Mouse (Mus musculus) kidney, postnatal 4 days (tissue): Measurements from ENCODE around the gene Slc4a1.

Source experiments
- DNase-seq, 2 experiments: peaks; one replicate each; pipeline ENCODE4 v3.0.0; 2021; ENCODE audit warnings: mixed read lengths in 2 of 2

The Slc4a1 gene

DNA sequence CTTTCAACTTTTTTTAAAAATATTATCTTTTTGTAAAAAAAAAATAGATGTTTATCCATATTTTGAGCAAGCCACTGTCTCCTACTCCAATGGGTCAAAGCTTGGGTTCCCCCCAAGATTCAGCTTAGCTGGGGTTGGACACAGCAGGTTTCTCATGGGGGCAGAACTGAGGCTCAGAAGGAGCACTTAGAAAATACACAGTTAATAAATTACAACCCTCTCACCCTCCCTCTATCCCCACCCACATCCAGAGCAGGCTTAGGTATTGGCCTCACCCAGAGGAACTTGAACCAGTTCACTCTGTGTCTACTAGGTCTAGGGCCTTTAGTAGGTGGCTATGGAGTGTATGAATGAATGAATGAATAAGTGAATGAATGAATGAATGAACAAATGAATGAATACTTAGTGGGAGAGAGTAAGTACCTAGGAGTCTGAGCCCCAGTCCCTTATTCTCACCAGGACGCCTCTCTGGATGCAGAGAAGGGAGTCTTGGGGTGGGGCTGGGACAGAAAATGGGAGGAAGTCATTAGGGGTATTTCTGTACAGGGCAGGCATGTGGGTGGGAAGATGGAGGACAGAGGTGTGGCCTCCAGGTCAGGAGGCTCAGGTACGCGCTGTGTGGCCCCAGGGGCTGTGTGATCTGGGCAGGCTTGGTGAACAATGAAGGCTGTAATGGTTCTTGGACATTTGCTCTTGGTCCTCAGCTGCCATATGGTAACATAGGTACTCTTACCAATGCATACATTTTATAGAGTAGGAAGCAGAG is 16.6 kb downstream of the Slc4a1 start:
- no peak for DNase-seq

DNA sequence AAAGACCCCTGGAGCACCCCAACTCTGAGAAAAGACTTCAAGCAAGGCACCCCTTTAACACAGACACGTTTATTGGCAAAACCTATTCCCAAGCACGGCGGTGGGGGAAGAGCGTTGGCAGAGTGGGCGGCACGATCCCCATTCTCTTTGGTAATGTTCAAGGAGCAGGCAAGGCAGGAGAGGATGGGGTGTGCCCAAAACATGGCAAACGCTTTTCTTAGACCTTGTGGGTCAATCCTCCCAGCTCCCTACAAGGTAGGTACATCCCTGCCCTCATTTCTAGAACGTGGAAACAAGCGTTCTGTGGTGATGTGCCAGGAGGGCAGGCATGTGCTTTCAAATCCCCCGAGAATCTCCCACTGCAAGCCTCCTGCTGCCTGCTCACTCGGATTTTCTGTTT is 17.2 kb downstream of the Slc4a1 start:
- DNase-seq = no peak

DNA sequence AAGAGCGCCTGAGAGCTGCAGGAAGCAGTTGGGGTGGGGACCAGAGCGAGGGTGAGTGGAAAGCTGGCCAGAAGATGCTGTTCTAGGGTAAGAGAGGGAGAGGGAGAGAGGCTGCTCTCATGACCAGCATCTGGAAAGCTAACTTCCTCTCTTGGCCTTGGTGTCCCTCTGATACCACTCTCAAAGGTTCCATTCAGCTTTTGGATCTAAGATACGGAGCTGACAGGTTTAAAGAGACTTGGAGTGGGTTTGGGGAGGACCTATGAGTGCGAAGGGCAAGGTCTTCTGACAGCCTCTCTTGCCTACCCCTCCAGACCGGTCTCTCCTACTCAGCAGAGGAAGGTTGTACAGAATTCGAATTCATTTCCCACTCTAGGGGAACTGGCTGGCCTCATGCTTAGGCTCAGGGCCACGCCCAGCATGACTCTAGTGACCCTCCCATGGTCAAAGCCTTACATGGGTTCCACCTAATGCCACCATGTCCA is 17.9 kb downstream of the Slc4a1 start:
- DNase-seq = no peak

DNA sequence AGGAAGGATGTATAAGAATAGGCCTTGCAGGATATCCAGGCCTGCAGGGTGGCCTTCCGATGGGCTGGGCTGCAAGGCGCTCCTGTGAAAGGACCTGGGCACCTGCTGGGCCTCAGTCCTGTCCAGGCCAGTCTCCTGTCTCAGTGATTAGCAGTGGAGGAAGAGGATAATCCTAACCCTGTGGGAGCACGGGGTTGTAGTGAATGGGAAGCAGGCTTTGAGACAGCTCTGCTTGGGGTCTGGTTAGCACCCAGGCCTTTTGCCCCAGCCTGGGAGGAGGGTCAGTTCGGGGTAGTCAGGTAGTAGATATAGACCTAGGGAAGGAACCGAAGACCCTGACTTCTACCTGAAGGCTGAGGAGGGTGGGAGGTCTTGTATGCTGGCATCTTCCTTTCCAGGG is 18.3 kb downstream of the Slc4a1 start:
- DNase-seq = no peak

DNA sequence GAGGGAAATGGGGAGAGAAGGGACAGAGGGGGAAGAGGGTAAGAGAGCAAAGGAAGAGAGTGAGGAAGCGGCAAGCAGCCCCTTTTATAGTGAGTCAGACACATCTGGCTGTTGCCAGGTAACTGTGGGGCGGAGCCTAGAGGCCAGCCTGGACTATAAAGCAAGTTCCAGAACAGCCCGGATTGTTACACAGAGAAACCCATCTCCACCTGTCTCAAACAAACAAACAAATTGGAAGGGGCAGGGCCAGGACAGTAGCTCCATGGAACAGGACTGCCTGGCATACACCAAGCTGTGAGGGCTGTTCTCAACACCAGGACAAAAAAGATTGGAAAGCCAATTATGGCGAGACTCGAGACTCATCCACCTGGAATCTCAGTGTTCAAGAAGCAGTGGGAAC is 19.1 kb downstream of the Slc4a1 start:
- no peak for DNase-seq

DNA sequence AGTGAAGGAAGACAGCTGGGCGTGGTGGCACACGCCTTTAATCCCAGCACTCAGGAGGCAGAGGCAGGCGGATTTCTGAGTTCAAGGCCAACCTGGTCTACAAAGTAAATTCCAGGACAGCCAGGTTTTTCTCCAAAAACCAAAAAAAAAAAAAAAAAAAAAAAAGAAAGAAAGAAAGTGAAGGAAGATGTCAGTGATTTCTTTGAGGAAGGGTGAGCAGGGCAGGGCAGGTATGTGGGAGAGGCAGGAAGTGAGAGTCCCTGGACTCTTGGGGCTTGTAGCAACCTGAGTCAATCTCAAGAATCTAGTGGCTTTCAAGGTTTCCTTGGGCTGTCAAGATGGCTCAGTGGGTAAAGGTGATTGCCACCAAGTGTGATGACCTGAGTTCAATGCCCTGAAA is 21.5 kb downstream of the Slc4a1 start:
- no peak for DNase-seq

DNA sequence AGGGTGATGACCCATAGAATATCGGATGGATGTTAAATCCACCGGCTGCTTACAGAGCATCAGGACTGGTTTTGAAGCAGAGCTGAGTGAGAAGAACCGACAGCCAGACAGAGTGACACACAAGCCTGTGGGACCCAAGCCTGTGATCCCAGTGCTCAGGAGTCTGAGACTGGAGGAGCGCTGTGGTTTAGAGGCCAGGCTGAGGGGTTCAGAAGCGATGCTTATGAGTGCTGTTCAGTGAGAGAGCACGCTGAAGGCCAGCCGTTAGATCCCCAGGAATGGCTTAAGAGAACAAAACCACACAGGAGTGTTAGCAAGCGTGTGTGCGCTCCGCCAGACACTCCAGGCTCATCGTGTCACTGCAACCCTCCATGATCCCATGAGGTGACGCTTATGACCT is 23.3 kb downstream of the Slc4a1 start:
- no peak for DNase-seq

DNA sequence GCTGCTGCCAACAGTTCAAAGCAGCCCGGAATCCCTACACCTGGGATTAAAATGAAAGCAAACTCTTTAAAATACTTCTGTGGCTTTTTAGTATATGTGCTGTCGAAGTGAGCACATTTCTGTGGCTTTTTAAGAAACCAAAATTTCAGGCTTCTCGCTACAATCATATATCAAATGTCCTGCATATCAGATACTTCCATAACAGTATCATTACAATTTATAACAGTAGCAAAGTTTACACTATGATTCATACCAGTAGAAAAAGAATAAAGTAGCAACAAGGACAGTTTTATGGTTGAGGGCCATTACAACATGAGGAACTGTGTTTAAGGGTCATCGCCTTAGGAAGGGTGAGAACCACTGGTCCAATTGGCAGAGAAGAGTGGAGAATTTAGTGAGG is 24.9 kb downstream of the Slc4a1 start:
- no peak for DNase-seq

DNA sequence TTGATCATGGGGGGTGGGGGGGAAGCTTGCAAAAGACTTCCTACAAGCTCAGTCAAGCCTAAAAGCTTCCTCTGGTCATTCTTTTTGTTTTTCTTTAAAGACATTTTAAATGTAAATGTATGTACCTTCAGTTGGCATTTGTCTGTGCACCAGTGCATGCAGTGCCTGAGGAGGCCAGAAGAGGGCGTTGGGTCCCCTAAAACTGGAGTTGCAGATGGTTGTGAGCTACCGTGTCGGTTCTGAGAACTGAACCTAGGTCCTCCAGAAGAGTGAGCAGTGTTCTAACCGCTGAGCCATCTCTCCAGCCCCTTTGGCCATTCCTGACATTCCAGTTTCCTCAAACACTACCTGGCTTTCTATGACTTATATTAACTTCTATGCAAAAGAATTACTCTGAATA is 26.4 kb downstream of the Slc4a1 start:
- peak in 1 of 2 experiments; percentile 30 for DNase-seq

DNA sequence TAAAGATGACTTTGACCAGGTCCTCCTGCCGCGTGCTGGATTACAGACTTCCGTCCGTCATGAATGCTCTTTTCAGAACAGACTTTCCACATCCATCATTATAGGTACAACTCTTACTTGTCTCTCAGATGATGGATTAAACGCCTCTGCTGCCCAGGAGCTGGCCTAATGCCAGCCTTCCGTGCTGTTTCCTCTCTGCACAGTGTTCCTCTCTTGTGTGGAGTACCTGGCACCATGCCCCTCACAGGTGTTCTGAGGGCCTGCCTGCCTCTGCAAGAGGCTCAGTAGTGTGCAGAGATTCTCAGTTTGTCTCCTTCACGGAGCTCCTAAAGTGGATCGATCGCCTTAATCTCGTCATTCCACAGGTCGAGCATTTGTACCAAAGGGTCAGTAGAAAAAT is 26.8 kb downstream of the Slc4a1 start:
- peak; percentile 33 to 45 for DNase-seq

DNA sequence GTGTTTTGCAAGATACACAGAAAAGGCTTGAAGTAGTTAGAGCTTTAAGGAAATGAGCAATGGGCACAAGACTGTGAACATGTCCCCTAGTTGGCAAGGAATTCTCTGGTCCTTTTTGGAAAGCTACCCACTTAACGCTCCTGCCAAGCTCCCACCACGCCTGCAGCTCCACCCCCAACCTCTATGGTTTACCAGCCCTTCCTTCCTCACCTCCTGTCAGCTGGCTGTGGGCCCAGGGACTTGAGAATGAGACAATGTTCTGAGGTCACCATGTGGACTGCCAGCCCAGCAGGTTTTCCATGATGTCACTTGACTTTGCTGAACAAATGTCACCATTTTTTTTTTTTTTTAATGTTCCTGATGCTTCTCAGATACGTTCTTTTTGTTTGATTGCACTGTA is 27.4 kb downstream of the Slc4a1 start:
- peak; percentile 70 to 81 for DNase-seq

DNA sequence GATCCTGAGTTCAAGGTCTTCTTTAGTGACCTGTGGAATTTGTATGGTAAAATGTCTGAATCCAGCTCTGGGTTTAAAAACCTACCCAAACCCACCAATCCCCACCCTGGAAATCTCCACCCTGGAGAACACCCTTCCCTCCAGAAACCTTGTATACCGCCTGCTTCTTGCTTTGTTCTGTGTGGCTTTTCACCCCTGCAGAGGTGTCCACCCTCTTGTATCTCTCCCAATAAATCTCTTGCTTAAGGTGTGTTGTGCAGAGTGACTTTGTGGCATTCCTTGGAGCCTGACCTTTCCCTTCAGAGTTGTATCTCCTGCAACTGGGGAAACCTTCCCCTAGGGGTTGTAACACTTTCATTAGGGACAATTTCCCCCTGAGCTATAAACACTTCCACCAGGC is 28.1 kb downstream of the Slc4a1 start:
- no peak for DNase-seq

DNA sequence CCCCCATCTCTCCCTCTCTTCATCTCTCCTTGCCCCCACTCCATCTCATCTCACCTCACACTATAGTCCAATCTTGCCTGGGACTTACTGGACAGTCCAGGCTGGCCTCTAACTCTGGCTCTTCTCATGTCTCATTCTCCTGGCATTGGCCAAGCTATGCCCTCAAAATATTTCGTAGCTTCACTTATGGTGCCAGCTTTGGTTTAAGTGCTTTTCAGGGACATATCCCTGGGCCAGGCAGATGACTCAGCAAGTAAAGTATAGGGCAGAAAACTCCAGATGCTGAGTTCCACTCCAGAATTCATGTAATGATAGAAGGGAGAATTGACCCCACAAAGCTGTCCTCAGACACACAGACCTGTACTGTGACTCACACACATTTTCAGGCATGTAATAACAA is 29.8 kb downstream of the Slc4a1 start:
- no peak for DNase-seq

DNA sequence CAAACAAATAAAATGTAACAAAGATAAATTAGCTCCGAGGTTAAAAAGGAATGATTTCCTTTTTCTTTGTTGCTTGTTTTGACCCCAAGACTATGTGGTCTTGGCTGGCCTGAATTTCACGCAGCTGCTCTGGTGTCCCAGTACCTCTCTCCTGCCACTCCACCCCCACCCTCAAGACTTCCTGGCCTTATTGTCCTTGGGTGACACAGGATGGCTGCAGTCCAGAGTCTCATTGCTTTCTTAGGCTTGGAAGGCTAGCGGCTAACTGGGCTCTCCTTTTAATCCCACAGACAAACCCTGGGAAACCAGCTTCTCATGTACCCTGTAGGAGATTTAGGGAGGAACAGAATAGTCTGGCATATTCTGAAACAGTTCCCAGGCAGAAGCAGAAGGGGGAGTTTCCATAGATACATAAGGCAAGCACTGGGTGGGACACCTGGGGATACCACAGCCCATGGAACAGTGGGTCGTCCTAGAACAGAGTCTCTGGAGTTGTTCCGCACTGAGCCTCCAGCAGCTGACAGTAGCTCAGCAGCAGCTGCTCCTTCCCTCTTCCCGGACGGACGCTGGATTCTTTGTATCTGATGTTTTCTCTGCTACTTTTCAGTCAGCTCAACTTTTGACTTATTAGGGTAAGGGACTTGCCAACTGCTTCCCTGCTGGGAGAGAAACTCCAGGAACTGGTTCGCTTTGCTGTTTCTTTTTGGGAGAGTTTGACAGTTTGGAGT is 30.9 kb downstream of the Slc4a1 start:
- DNase-seq = peak in 1 of 2 experiments; percentile 46

DNA sequence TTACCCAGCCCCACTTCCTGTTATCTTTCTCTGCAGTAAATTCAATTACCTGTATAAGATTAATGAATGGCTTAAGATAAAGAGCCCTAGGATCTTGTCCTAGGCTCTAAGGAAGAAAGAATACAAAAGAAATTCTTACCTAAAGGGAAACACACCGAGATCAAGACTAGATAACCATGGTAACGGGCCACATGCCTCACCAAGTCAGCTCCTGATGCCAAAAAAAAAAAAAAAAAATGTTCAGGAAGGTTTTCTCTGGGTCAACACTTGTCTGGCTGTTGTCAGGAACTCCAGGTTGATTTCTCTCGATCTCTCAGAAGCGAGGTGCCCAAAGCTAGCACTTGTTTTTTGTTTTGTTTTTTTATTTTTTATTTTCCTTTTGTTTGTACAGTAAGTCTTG is 32.0 kb downstream of the Slc4a1 start:
- no peak for DNase-seq

DNA sequence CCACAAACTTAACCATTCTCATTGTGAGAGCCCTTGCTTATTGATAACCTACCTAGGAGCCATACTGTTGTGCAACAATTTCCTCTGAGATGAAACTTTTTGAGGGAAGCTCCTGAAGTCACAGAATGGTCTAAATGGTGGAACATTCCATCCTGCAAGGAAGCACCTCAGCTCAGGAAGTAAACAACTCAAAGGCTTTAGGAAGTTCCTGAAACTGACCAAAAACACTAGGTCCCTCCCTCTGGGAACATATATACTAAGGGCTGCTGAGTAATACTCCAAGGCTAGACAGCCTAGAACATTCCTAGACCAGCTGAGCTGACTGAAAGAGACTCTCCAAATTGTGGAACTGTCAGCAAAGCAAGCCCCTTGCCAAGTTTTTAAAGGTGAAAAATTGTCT is 32.9 kb downstream of the Slc4a1 start:
- DNase-seq = no peak

DNA sequence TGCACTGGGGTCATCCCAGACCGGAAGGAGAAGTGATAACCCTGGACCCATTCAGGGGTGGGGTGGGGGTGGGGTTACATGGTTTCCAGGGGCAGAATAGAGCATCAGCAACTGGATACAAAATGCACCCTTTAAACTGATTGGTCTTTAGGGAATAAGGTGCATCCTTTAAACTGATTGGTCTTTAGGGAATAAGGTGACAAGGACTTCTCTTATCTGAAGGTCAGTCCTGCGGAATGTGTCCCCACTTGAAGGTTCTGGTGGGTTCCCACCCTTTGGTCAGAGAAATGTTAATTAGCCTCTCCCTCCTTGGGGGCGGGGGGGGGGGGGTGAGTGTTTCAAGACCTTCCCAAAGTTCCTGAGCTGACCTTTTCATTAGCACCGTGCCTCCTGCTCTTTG is 34.2 kb downstream of the Slc4a1 start:
- DNase-seq = no peak

DNA sequence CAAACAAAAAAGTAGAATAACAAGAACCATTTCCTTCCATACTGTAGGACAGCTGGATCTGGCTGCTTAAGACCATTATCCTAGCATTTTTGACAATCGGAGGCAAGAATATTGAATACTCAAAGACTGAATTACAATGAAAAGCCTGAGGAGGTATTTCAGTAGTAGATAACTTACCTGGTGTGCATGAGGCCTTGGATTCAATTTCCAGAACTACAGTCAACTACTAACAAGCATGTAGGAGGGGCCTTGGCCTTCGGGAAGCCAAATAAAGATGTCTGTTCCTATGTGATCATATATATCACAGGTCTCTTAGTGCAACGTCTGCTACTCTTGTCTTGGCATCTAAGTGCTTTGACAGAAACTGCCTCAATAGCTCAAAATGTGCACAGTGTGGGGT is 36.0 kb downstream of the Slc4a1 start:
- no peak for DNase-seq

DNA sequence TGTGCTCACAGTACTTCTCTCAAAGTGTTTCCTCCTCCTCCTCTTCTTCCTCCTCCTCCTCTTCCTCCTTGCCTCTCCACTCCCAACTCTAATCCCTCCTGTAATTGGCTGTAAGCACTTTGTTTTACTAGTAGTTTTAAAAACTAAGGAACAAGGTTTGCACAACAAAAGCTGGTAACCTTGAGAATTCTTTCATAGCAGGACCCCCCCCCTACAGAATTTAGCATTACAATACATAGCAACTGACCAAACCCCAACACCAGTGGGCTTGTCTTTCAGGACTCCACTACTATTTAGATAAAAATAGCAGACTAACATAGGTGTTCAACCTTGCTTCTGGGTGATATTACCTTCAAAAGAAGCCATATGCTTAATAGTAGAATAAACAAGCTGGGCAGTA is 36.5 kb downstream of the Slc4a1 start:
- no peak for DNase-seq

DNA sequence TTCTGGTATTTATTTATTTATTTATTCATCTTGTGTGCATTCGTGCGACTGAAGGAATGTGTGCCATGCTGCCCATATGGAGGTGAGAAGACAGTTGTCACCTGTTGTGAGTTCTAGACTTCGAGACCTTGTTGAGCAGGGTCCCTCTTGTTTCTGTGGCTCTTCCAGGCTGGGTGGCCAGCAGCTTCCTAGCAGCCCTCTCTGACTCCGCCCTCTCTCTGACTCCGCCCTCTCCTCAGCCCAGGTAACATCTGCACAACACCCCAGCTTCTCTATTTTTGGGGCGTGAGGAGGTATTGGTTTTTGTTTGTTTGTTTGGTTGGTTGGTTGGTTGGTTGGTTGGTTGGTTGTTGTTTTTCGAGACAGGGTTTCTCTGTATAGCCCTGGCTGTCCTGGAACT is 38.2 kb downstream of the Slc4a1 start:
- no peak for DNase-seq

DNA sequence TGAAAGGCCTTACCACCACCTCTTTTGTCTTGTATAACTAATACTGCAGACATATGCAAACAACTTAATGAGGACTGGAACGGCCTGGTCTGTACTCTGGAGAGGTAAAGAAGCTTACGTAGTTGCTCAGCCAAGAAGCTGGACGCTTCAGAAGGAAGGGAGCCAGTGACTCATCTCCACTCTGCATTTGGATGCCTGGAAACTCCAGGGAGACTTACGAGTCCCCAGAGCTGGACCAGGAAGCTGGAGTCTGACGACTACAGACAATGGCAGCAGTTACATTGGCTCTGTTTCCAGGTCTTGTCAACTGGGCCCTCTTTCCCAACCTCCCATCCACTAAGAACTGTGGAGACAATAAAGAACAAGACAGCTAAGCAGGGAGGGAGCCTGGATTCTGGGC is 38.8 kb downstream of the Slc4a1 start:
- no peak for DNase-seq

DNA sequence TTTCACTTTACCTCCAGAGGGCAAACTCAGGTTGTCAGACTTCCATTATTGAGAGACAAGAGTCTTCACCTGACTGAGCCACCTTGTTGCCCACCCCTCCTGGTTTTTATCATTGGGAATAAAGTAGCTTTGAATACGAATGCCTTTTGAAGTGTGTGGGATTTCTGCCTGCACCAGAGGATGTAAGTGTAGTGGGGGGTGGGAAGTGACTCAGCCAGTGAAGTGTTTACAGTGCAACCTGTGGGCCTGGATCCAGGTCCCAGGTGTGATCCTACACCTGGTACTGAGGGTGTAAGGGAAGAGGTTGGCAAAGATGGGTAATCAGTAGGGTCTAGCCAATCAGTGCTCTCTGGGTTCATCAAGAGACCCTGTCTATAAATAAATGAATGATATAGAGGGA is 42.5 kb downstream of the Slc4a1 start:
- DNase-seq = no peak

DNA sequence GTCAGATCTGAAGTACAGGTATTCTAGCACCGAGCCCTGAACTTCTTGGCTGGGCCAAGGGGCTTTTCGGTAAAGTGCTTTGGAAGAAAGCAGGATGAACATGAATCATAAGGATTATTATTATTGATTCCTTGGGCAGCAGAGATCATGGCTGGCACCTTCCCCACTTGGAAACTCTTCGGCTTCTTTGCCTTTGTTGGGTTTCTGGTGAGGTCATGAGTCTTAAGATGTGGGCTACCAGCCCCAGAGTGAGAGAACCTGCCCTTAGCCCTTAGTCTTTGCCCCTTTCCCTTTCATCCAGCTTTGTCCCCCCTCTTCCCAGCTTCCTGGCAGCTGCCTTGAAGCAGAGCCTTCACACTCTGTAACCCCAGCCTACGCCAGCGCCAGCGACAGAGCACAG is 44.1 kb downstream of the Slc4a1 start:
- DNase-seq = no peak

DNA sequence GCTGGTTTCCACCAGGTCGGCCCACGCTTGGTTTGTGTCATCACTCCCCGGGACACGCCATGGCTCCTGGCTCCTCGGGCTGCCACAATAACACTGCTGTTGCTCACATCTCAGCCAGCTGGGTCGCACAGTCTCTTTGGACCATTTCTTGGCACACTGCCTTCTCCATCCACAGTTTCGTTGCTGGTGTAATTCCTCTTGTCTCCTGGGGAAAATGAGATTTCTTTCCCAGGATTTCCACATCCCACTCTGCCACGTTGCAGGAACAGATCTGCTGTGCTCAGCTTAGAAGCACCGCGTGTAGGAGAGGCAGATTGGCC is 45.4 kb downstream of the Slc4a1 start:
- DNase-seq = peak; percentile 75 to 85
